Mouse (Mus musculus) brain, adult 2 months (tissue): ENCODE measurements around the gene Tldc2.

Source experiments
- DNase-seq: peaks from one replicate; pipeline ENCODE4 v3.0.0; 2011; ENCODE audit warnings: low read depth, low spot score

The Tldc2 gene

GRCm38 (mm10) chr2:157060557-157061305 lies 26.1 kb upstream of the Tldc2 start:
- peak; percentile 94 for DNase-seq

GRCm38 (mm10) chr2:157063241-157063700 lies 23.6 kb upstream of the Tldc2 start:
- peak; percentile 88 for DNase-seq

- peak; percentile 84 for DNase-seq
Measured at GRCm38 (mm10) chr2:157064136-157064535, 22.7 kb upstream of the Tldc2 start.

- no peak for DNase-seq
Measured at GRCm38 (mm10) chr2:157064978-157065878, 21.6 kb upstream of the Tldc2 start.

- DNase-seq = peak; percentile 55
Measured at GRCm38 (mm10) chr2:157065879-157066226, 21.0 kb upstream of the Tldc2 start.

- DNase-seq = no peak
Measured at GRCm38 (mm10) chr2:157066731-157067430, 20.0 kb upstream of the Tldc2 start.

- DNase-seq = peak; percentile 76
Measured at GRCm38 (mm10) chr2:157068701-157069354, 18.0 kb upstream of the Tldc2 start.

- DNase-seq = peak; percentile 99
Measured at GRCm38 (mm10) chr2:157069355-157069735, 17.5 kb upstream of the Tldc2 start.

- peak; percentile 66 for DNase-seq
Measured at GRCm38 (mm10) chr2:157069755-157070315, 17.0 kb upstream of the Tldc2 start.

- peak; percentile 83 for DNase-seq
Measured at GRCm38 (mm10) chr2:157070365-157070764, 16.5 kb upstream of the Tldc2 start.

- DNase-seq = peak; percentile 77
Measured at GRCm38 (mm10) chr2:157071556-157071955, 15.3 kb upstream of the Tldc2 start.

- no peak for DNase-seq
Measured at GRCm38 (mm10) chr2:157072316-157072990, 14.4 kb upstream of the Tldc2 start.

GRCm38 (mm10) chr2:157073378-157074052 lies 13.3 kb upstream of the Tldc2 start:
- peak; percentile 58 for DNase-seq

- DNase-seq = peak; percentile 96
Measured at GRCm38 (mm10) chr2:157074186-157074724, 12.6 kb upstream of the Tldc2 start.

- no peak for DNase-seq
Measured at GRCm38 (mm10) chr2:157074772-157075171, 12.1 kb upstream of the Tldc2 start.

- no peak for DNase-seq
Measured at GRCm38 (mm10) chr2:157075226-157075625, 11.6 kb upstream of the Tldc2 start.

GRCm38 (mm10) chr2:157075685-157076084 lies 11.2 kb upstream of the Tldc2 start:
- peak; percentile 90 for DNase-seq

- DNase-seq = no peak
Measured at GRCm38 (mm10) chr2:157076585-157076984, 10.3 kb upstream of the Tldc2 start.

- DNase-seq = peak; percentile 84
Measured at GRCm38 (mm10) chr2:157077160-157077559, 9.7 kb upstream of the Tldc2 start.

- DNase-seq = peak; percentile 87
Measured at GRCm38 (mm10) chr2:157077641-157078058, 9.2 kb upstream of the Tldc2 start.
